Mouse (Mus musculus): ENCODE results near the gene B3galnt1. TPM values are rescaled to one million over a fixed set of nuclear protein-coding genes. Genes with fewer than 3 reads are reported as not detected.
A peak's percentile ranks its signal among the peaks of the same experiment; 100 is the strongest.

B3galnt1 gene
- polyA plus RNA-seq (2015; fragmentation: Nextera tagmentation; extraction: Ambion mirVana): 94.8 and 103 TPM in 2 replicates

DNA sequence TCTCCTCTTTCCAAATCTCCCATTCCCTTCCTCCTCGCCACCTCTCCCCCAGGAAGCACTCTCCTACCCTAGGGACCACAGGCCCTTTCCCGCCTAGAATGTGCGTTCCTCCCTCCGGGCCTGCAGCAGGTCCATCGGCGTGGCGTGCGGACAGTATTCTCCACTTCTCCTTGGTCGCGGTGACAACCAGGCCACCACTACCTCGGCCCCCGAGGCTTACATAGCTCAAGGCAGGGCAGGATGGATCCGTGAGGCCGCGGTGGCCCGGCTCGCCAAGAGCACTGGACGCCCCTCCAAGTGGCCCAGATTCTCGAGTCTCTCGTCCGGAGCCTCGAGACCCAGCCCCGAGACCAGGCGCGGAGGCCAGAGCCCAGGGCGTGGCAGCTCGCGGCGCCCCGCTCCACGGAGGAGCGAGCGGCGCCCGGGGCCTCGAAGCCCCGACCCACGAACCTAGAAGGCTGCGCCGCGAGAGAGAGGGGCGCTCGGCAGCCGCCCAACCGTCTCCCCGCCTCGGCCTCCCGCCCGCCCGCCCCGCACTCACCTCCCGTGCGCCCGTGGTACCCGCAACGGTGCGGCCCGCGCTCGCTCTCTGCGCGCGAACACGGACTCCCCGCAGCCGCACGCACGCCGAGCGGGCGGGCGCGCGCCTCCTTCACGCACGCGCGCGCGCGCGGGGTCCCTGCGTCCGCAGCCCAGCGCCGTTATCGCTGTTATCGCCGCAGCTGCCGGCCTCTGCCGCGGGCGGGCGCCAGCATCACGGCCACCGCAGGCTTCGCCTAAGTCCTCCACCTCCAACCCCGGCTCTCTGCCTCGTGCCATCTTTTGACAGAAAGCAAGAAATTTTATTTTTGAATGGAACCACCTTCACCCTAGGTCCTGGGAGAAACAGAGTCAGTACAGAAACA is at the start of gene B3galnt1:
Gene B3galnt1 (minus strand): TSS at position 700 of the 905 bp plus-strand sequence.
- peak within 1 kb of the TSS; percentile 77 for H3K4me2 ChIP-seq (ENCODE audit: low read length)
- H3K4me1 ChIP-seq (replicated peaks; ENCODE audit: control insufficient read depth, insufficient read depth, low read length): peaks cover 26% of the 10 kb centered on the region
- peak within 1 kb of the TSS; percentile 93 for H3K9ac ChIP-seq (replicated peaks; ENCODE audit: low read depth, low read length)
- no peaks in the 10 kb centered on the region for H3K36me3 ChIP-seq (ENCODE audit: control insufficient read depth, insufficient read depth)
- peak; percentile 87 for ATAC-seq
- peak within 1 kb of the TSS; percentile 76 for H3K27ac ChIP-seq (ENCODE audit: low read length)
- H3K27me3 ChIP-seq (replicated peaks; ENCODE audit: control insufficient read depth, insufficient read depth, low read length): no peaks in the 10 kb centered on the region
- peak within 1 kb of the TSS; percentile 83 for H3K4me3 ChIP-seq (replicated peaks; ENCODE audit: low read length)
- WGBS: under 1% methylated on average over 91 of the region's 99 CpGs
- H3K9me3 ChIP-seq (ENCODE audit: control insufficient read depth, low read length): no peaks in the 10 kb centered on the region

DNA sequence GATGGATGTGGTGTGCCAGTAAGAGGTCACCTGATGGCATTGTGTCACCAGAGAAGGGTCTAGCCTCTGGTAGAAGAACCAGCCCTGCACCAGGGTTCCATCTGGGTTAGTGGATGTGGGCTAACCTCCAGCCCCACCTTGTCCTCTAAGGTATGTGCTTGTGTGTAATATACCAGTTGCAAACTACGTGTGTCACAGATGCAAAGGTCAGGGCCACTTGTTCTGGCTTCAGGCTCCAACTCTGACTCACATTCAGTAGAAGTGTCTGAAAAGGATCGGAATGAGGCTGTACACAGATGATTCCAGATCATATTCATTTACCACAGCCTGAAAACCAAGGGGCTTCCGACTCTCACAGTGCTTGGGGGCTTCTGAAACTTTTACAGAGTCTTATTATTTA is 35.8 kb upstream of the B3galnt1 start:
- no peak overlapping the region for H3K4me3 ChIP-seq (replicated peaks; ENCODE audit: low read length)
- no peaks in the 10 kb centered on the region for H3K27me3 ChIP-seq (replicated peaks; ENCODE audit: control insufficient read depth, insufficient read depth, low read length)
- H3K9ac ChIP-seq (replicated peaks; ENCODE audit: low read depth, low read length): no peak overlapping the region
- H3K36me3 ChIP-seq (ENCODE audit: control insufficient read depth, insufficient read depth): no peaks in the 10 kb centered on the region
- ATAC-seq: no peak
- H3K9me3 ChIP-seq (ENCODE audit: control insufficient read depth, low read length): no peaks in the 10 kb centered on the region
- H3K4me2 ChIP-seq (ENCODE audit: low read length): no peak overlapping the region
- 87% methylated on average over 3 of the region's 3 CpGs for WGBS
- no peaks in the 10 kb centered on the region for H3K4me1 ChIP-seq (replicated peaks; ENCODE audit: control insufficient read depth, insufficient read depth, low read length)
- no peak overlapping the region for H3K27ac ChIP-seq (ENCODE audit: low read length)

DNA sequence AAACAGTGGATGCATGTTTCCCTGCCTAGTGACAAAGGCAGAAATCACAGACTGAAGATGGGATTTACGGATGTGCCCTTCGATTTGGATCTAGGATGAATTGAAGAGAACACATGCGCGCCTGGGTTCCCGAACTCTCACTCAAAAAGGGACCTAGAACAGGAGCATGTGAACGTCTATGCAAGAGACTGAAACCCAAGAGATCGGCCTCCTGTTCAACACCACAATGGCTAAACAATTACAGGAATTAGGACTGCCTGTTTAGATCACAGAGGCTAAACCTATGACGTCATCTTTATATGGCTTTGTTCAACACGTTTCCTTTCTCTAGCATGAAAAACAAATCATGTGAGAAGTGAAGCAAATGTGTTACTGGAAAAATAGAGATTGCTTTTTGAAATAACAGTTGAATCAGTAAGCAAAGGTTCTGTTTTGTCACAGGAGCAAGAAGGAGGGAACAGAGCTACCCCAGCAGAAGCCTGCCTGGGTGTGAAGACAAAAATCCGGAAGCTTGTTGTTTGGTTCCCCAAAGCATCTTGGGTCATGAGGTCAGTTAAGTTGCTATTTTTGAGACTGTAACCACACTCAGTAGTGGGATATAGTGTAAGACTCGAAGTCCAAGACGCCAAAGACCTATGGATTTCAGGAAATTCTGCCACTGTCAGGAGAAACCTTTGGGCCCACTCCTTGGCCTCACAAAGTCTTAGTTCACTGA is 35.1 kb upstream of the B3galnt1 start:
- no peak for ATAC-seq
- Histone ChIP-seq H3K9me3 (ENCODE audit: control insufficient read depth, low read length) (no peaks in the 10 kb centered on the region), H3K4me3 (replicated peaks; ENCODE audit: low read length) (no peak overlapping the region), H3K9ac (replicated peaks; ENCODE audit: low read depth, low read length) (no peak overlapping the region), H3K4me1 (replicated peaks; ENCODE audit: control insufficient read depth, insufficient read depth, low read length) (no peaks in the 10 kb centered on the region), H3K27ac (ENCODE audit: low read length) (no peak overlapping the region), H3K4me2 (ENCODE audit: low read length) (no peak overlapping the region), H3K36me3 (ENCODE audit: control insufficient read depth, insufficient read depth) (no peaks in the 10 kb centered on the region), H3K27me3 (replicated peaks; ENCODE audit: control insufficient read depth, insufficient read depth, low read length) (no peaks in the 10 kb centered on the region)
- WGBS: 66% methylated on average over 12 of the region's 12 CpGs

DNA sequence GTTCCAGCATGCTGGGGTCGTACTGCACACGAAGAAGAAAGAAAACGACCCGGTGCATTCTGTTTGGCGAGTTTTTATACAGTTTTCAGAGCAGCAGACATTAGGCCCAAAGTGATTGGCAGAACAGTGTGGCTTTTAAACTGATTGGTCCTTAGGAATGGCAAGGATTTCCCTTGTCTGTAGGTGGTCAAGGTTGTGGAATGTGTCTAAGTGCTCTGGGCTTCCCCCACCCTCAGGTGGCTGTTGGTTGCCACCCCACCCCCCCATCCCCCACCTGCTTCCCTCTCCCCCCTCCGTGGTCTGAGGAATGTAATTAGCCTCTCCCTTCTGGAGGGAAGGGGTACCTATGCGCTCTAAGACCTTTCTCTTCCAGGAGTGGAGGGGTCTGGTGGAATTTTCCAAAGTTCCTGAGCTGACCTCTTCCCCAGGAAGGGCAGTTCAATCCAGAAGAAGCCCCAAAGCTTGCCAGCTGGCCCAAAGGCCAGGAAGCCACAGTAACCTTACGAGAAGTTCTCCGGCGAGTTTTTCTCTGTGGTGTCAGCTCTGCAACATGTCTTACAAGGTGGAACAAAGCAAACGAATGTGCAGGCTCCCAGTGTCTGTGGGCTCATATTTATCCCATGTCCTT is 28.3 kb upstream of the B3galnt1 start:
- Histone ChIP-seq H3K9me3 (ENCODE audit: control insufficient read depth, low read length) (no peaks in the 10 kb centered on the region), H3K27me3 (replicated peaks; ENCODE audit: control insufficient read depth, insufficient read depth, low read length) (no peaks in the 10 kb centered on the region), H3K27ac (ENCODE audit: low read length) (no peak overlapping the region), H3K4me1 (replicated peaks; ENCODE audit: control insufficient read depth, insufficient read depth, low read length) (no peaks in the 10 kb centered on the region), H3K4me3 (replicated peaks; ENCODE audit: low read length) (no peak overlapping the region), H3K36me3 (ENCODE audit: control insufficient read depth, insufficient read depth) (no peaks in the 10 kb centered on the region), H3K9ac (replicated peaks; ENCODE audit: low read depth, low read length) (no peak overlapping the region), H3K4me2 (ENCODE audit: low read length) (no peak overlapping the region)
- 67% methylated on average over 11 of the region's 11 CpGs for WGBS
- no peak for ATAC-seq

DNA sequence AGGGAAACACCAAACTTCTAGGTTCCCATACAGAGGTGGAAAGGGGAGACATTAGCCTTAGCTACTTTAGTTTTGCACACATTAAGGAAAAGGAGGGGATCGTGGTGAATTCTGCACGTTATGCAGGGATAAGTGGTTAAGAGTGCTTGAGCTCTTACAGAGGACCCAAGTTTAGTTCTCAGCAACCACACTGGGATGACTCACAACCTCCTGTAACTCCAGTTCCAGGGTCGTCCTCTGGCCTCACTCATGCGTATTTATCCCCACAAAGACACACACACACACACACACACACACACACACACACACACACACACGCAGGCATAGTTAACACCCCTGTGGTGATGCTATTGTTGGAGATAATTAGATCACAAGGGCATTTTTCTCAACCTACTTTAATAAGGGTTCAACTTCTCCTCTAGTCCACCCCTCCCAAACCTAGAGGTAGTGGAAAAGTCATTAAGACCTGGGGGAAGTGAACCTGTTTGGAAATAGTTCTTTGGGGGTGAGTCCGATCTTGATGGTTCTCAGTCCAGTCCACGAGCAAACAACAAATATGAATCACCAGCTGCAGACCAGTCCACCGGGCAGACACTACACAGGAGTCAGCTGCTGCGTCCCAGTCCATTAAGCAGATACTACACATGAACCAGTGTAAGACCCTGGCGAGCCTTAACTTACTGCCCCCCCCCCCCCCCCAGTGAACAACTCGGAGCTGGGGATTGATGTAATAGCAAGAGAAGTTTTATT is 27.6 kb upstream of the B3galnt1 start:
- H3K9me3 ChIP-seq (ENCODE audit: control insufficient read depth, low read length): no peaks in the 10 kb centered on the region
- H3K4me1 ChIP-seq (replicated peaks; ENCODE audit: control insufficient read depth, insufficient read depth, low read length): no peaks in the 10 kb centered on the region
- H3K27ac ChIP-seq (ENCODE audit: low read length): no peak overlapping the region
- no peaks in the 10 kb centered on the region for H3K36me3 ChIP-seq (ENCODE audit: control insufficient read depth, insufficient read depth)
- no peaks in the 10 kb centered on the region for H3K27me3 ChIP-seq (replicated peaks; ENCODE audit: control insufficient read depth, insufficient read depth, low read length)
- H3K9ac ChIP-seq (replicated peaks; ENCODE audit: low read depth, low read length): no peak overlapping the region
- WGBS: 66% methylated on average over 11 of the region's 11 CpGs
- ATAC-seq: no peak
- no peak overlapping the region for H3K4me3 ChIP-seq (replicated peaks; ENCODE audit: low read length)
- no peak overlapping the region for H3K4me2 ChIP-seq (ENCODE audit: low read length)

DNA sequence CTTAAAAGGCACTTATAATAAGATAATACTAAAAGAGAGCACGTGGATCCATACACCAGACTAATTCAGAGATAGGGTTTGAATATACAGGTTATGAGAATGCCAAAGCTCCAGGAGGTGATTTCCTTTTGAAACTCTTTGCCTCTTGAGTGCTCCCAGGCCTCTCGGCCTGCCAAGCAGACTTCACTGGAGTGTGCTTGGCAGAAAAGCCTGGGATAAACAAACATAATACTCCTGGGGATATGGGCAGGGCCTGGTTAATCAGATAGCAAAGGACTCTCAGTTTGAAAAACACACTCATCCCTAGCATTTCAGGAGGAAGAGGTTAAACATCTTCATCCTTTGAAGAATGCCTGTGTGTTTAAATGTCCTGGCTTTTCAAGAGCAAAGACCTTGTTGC is 25.4 kb upstream of the B3galnt1 start:
- WGBS: 78% methylated on average over 2 of the region's 2 CpGs
- H3K27ac ChIP-seq (ENCODE audit: low read length): no peak overlapping the region
- no peak for ATAC-seq

DNA sequence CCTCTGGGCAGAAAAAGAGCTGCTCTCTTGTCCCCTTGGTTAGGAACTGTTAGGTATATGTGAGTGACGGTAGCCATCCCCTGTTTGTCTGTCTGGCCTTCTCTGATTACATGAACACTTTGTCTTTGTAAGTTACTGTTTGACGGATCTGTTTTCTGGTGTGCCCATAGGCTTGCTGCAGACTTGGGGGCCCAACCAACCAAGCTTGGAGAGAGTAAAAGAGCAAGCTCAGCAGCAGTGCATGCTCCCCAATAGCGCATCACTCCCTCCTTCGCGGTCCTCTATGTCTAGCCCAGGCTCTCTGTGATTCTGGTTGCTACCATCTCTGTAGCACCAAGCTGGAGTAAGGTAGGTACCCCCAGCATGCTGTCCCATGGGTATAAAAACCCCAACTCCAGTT is 9.1 kb upstream of the B3galnt1 start:
- Histone ChIP-seq H3K9ac (replicated peaks; ENCODE audit: low read depth, low read length) (no peak overlapping the region), H3K36me3 (ENCODE audit: control insufficient read depth, insufficient read depth) (no peaks in the 10 kb centered on the region), H3K9me3 (ENCODE audit: control insufficient read depth, low read length) (peaks cover 3% of the 10 kb centered on the region; the same call in 1 of the 2 replicates), H3K27ac (ENCODE audit: low read length) (no peak overlapping the region), H3K27me3 (replicated peaks; ENCODE audit: control insufficient read depth, insufficient read depth, low read length) (no peaks in the 10 kb centered on the region), H3K4me2 (ENCODE audit: low read length) (no peak overlapping the region), H3K4me1 (replicated peaks; ENCODE audit: control insufficient read depth, insufficient read depth, low read length) (no peaks in the 10 kb centered on the region), H3K4me3 (replicated peaks; ENCODE audit: low read length) (no peak overlapping the region)
- ATAC-seq: no peak
- WGBS: 87% methylated on average over 5 of the region's 5 CpGs

More for the DNA sequence above, 25.4 kb upstream of the B3galnt1 start:
- Histone ChIP-seq H3K36me3 (ENCODE audit: control insufficient read depth, insufficient read depth) (no peaks in the 10 kb centered on the region), H3K9me3 (ENCODE audit: control insufficient read depth, low read length) (no peaks in the 10 kb centered on the region), H3K4me2 (ENCODE audit: low read length) (no peak overlapping the region), H3K9ac (replicated peaks; ENCODE audit: low read depth, low read length) (no peak overlapping the region), H3K27me3 (replicated peaks; ENCODE audit: control insufficient read depth, insufficient read depth, low read length) (no peaks in the 10 kb centered on the region), H3K4me1 (replicated peaks; ENCODE audit: control insufficient read depth, insufficient read depth, low read length) (no peaks in the 10 kb centered on the region), H3K4me3 (replicated peaks; ENCODE audit: low read length) (no peak overlapping the region)

DNA sequence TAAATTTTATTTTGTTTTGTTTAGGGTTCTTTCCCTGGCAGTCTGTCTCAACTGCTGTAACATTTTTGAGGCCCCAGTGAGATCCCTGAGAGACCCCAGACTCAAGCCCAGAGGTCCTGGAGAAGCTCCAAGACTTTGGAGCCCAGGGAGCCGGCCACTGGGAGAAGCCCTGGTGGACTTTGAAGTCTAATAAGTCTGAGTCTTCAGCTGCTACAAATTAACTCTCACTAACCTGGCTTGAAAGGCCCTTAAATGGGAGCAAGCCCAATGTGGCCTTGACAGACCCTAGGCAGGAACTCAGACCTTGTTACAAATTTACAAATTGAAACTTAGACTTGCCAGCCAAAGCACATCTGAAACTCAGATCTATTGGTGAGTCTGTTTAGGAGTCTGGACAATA is 8.7 kb upstream of the B3galnt1 start:
- H3K4me2 ChIP-seq (ENCODE audit: low read length): no peak overlapping the region
- ATAC-seq: no peak
- no peaks in the 10 kb centered on the region for H3K4me1 ChIP-seq (replicated peaks; ENCODE audit: control insufficient read depth, insufficient read depth, low read length)
- H3K9me3 ChIP-seq (ENCODE audit: control insufficient read depth, low read length): peaks cover 2% of the 10 kb centered on the region; the same call in 1 of the 2 replicates
- no peak overlapping the region for H3K4me3 ChIP-seq (replicated peaks; ENCODE audit: low read length)
- H3K27me3 ChIP-seq (replicated peaks; ENCODE audit: control insufficient read depth, insufficient read depth, low read length): no peaks in the 10 kb centered on the region
- H3K36me3 ChIP-seq (ENCODE audit: control insufficient read depth, insufficient read depth): no peaks in the 10 kb centered on the region
- H3K9ac ChIP-seq (replicated peaks; ENCODE audit: low read depth, low read length): no peak overlapping the region
- H3K27ac ChIP-seq (ENCODE audit: low read length): no peak overlapping the region
- WGBS: 44% methylated on average over 1 of the region's 1 CpGs
